Mouse (Mus musculus): Measurements from ENCODE around the gene Sept3. TPM values are rescaled to one million over a fixed set of nuclear protein-coding genes. Genes with fewer than 3 reads are reported as not detected.

Gene Sept3
- polyA plus RNA-seq, 1 experiment from 2014 or later: 395 TPM

- no peak overlapping the region for H3K4me3 ChIP-seq (ENCODE audit: low read depth, low read length)
- H3K9me3 ChIP-seq (ENCODE audit: control insufficient read depth, low read length): no peaks in the 10 kb centered on the region
- peaks cover 85% of the 10 kb centered on the region for H3K36me3 ChIP-seq (ENCODE audit: control insufficient read depth, insufficient read depth, low read length)
- H3K4me2 ChIP-seq (ENCODE audit: low read depth, low read length): no peak overlapping the region
- 69% methylated on average over 12 of the region's 12 CpGs for WGBS
- H3K4me1 ChIP-seq (ENCODE audit: control insufficient read depth, insufficient read depth, low read length): no peaks in the 10 kb centered on the region
- ATAC-seq (ENCODE audit: low read depth): no peak
- no peak overlapping the region for H3K9ac ChIP-seq (replicated peaks; ENCODE audit: low read depth, low read length)
- no peak overlapping the region for H3K27ac ChIP-seq (ENCODE audit: low read depth, low read length)
- H3K27me3 ChIP-seq (ENCODE audit: control insufficient read depth, insufficient read depth, low read length): no peaks in the 10 kb centered on the region
Measured at GRCm38 (mm10) chr15:82286157-82286556, 11.5 kb downstream of the Sept3 start.

DNA sequence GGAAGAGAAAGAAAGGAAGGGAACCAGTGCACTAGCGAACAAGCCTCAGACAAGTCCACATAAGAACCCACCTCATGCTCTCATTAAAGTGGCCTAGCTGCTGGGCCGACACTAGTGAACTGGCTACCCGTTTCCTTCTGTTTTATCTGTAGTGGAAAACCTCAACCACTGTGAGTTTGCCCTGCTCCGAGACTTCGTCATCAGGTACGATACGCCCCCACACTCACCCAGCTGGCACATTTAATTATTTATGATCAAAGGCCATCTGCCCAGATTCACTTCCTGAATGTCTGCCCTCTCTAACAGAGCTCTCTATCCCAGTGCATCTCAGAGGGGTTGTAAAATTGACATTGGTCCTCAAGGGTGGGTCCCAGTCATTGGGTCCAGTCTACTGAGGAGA is 15.6 kb downstream of the Sept3 start:
- Histone ChIP-seq H3K27ac (ENCODE audit: low read depth, low read length) (no peak overlapping the region), H3K4me3 (ENCODE audit: low read depth, low read length) (no peak overlapping the region), H3K9ac (replicated peaks; ENCODE audit: low read depth, low read length) (no peak overlapping the region), H3K4me1 (ENCODE audit: control insufficient read depth, insufficient read depth, low read length) (peaks cover 14% of the 10 kb centered on the region), H3K27me3 (ENCODE audit: control insufficient read depth, insufficient read depth, low read length) (no peaks in the 10 kb centered on the region), H3K9me3 (ENCODE audit: control insufficient read depth, low read length) (no peaks in the 10 kb centered on the region), H3K36me3 (ENCODE audit: control insufficient read depth, insufficient read depth, low read length) (peaks cover 57% of the 10 kb centered on the region), H3K4me2 (ENCODE audit: low read depth, low read length) (no peak overlapping the region)
- WGBS: 71% methylated on average over 7 of the region's 7 CpGs
- no peak for ATAC-seq (ENCODE audit: low read depth)

DNA sequence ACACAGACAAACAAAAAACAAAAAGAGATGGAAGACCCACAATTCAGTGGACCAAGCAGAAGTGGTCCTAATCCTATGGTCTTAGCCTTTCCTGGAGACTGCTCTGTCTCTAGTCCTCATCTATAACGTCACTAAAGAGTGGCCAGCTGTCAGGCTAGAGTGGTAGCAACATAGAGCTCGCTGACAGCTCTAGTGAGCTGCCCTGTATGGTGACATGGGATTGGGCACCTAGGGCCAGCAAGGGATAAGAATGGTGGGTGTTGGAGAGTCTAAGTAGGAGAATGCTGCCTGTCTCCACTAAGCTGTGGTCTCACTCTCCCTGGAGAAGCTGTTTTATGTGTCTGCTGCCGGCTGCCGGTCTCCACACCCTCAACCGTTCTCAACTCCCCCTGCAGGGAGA is 18.2 kb downstream of the Sept3 start:
- ATAC-seq (ENCODE audit: low read depth): peak; percentile 45

DNA sequence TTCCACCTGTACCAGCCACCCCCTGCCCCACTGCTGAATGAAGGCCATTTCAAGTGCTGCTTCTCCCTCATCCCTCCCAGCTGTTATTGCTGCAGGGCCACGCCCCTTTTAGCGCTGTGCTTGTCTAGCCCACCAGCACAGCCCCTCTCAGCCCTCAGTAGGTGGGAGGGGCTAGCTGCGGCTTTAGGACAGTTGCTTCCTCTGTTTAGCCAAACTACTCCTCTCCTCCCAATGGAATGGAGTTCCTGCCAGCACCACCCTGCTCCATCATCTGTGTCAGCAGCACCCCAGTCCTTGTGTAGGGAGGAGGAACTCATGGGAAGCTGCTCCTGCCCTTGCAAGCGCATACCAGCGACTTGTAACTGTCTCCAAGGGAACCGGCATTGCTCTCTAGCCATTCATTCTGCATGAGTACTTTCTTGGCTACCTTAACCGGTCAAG is 18.6 kb downstream of the Sept3 start:
- Histone ChIP-seq H3K9ac (replicated peaks; ENCODE audit: low read depth, low read length) (no peak overlapping the region), H3K4me3 (ENCODE audit: low read depth, low read length) (no peak overlapping the region)
- 2% methylated on average over 7 of the region's 7 CpGs for WGBS

More for the DNA sequence above, 18.2 kb downstream of the Sept3 start:
- Histone ChIP-seq H3K4me2 (ENCODE audit: low read depth, low read length) (0 out of 2 replicates have a peak overlapping the region, but pooled peaks have one; percentile 7), H3K4me3 (ENCODE audit: low read depth, low read length) (no peak overlapping the region), H3K9ac (replicated peaks; ENCODE audit: low read depth, low read length) (no peak overlapping the region), H3K36me3 (ENCODE audit: control insufficient read depth, insufficient read depth, low read length) (peaks cover 33% of the 10 kb centered on the region), H3K4me1 (ENCODE audit: control insufficient read depth, insufficient read depth, low read length) (peaks cover 14% of the 10 kb centered on the region), H3K27ac (ENCODE audit: low read depth, low read length) (peak overlapping the region; percentile 60), H3K9me3 (ENCODE audit: control insufficient read depth, low read length) (no peaks in the 10 kb centered on the region), H3K27me3 (ENCODE audit: control insufficient read depth, insufficient read depth, low read length) (no peaks in the 10 kb centered on the region)
- 13% methylated on average over 3 of the region's 5 CpGs for WGBS

GRCm38 (mm10) chr15:82294059-82294458 is 19.4 kb downstream of the Sept3 start:
- ATAC-seq (ENCODE audit: low read depth): peak; percentile 32; the same call in 1 of the 2 replicates
- Histone ChIP-seq H3K27me3 (ENCODE audit: control insufficient read depth, insufficient read depth, low read length) (no peaks in the 10 kb centered on the region), H3K4me1 (ENCODE audit: control insufficient read depth, insufficient read depth, low read length) (peaks cover 14% of the 10 kb centered on the region), H3K9ac (replicated peaks; ENCODE audit: low read depth, low read length) (no peak overlapping the region), H3K36me3 (ENCODE audit: control insufficient read depth, insufficient read depth, low read length) (peaks cover 23% of the 10 kb centered on the region), H3K4me2 (ENCODE audit: low read depth, low read length) (no peak overlapping the region), H3K9me3 (ENCODE audit: control insufficient read depth, low read length) (no peaks in the 10 kb centered on the region), H3K4me3 (ENCODE audit: low read depth, low read length) (no peak overlapping the region), H3K27ac (ENCODE audit: low read depth, low read length) (peak overlapping the region; percentile 60)
- WGBS: 40% methylated on average over 8 of the region's 8 CpGs

More for the DNA sequence above, 18.6 kb downstream of the Sept3 start:
- peak; percentile 83 for ATAC-seq (ENCODE audit: low read depth)
- Histone ChIP-seq H3K27ac (ENCODE audit: low read depth, low read length) (peak overlapping the region; percentile 60), H3K4me2 (ENCODE audit: low read depth, low read length) (0 out of 2 replicates have a peak overlapping the region, but pooled peaks have one; percentile 7), H3K27me3 (ENCODE audit: control insufficient read depth, insufficient read depth, low read length) (no peaks in the 10 kb centered on the region), H3K4me1 (ENCODE audit: control insufficient read depth, insufficient read depth, low read length) (peaks cover 14% of the 10 kb centered on the region), H3K36me3 (ENCODE audit: control insufficient read depth, insufficient read depth, low read length) (peaks cover 31% of the 10 kb centered on the region), H3K9me3 (ENCODE audit: control insufficient read depth, low read length) (no peaks in the 10 kb centered on the region)

DNA sequence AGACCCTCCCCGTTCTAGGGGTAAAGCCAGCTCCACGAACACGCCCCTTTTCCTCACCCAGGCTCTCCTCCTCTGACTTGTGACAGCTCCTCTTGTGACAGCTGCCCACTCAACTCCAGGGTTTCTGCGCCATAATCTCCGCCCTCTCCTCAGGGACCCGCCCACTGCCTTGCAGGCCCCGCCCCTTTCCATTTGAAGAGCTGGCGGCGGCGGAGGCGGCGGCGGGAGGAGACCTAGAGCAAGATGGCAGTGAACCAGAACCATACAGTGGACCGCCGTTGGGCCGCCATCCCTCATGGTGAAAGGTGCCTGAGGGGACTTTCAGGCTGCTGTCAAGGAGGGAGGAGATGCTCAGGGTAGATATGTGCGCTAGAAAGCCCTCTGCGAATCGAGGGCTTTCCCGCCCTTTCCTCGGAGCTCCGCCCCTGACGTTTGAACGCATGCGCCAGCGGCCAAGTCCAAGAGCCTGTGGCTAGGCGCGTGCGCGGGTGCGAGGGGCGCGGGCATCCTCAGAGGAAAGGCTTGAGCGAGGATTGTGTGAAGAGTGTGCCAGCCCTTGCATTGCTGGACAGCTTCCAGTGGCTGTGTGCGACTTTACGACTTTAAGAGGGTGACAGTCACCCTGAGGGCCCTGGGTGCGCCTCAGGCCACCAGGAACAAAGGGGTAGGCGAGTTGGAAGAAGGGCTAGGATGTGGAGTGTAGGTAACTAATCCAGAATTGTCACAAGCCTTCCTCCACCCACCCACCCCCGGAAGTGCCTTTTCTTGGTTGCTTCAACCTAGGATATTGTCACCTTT is 24.3 kb downstream of the Sept3 start, which contains the start of gene Wbp2nl:
Gene Wbp2nl, plus strand, starts transcription at position 191 of the 798 bp plus-strand sequence.
- no peak for ATAC-seq (ENCODE audit: low read depth)
- H3K4me3 ChIP-seq (ENCODE audit: low read depth, low read length): no peak within 1 kb of the TSS
- H3K4me2 ChIP-seq (ENCODE audit: low read depth, low read length): no peak within 1 kb of the TSS
- H3K9me3 ChIP-seq (ENCODE audit: control insufficient read depth, low read length): no peaks in the 10 kb centered on the region
- H3K4me1 ChIP-seq (ENCODE audit: control insufficient read depth, insufficient read depth, low read length): peaks cover 4% of the 10 kb centered on the region; the same call in 1 of the 2 replicates
- 57% methylated on average over 39 of the region's 39 CpGs for WGBS
- no peaks in the 10 kb centered on the region for H3K36me3 ChIP-seq (ENCODE audit: control insufficient read depth, insufficient read depth, low read length)
- H3K27me3 ChIP-seq (ENCODE audit: control insufficient read depth, insufficient read depth, low read length): no peaks in the 10 kb centered on the region
- no peak within 1 kb of the TSS for H3K9ac ChIP-seq (replicated peaks; ENCODE audit: low read depth, low read length)
- H3K27ac ChIP-seq (ENCODE audit: low read depth, low read length): no peak within 1 kb of the TSS

DNA sequence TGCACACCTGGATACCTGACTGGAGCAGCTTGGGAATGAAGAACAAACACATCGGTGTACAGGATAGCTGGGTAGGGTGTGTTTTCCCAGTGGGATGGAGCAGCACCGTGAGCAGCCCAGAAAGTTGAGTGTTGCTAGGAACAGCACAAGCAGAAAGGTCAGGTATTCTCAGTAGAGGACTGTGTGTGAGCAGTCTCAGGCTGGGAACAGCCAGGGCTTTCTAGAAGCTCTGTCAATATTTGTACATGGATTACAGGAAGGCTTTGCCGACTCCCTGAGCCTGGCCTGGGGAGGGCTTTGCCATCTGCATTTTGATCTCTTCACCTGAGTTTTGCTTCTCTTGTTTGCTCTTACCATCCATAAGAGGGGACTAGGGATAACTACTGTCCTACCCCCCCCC is 32.4 kb downstream of the Sept3 start:
- WGBS: 83% methylated on average over 3 of the region's 3 CpGs
- H3K4me3 ChIP-seq (ENCODE audit: low read depth, low read length): no peak overlapping the region
- no peaks in the 10 kb centered on the region for H3K9me3 ChIP-seq (ENCODE audit: control insufficient read depth, low read length)
- no peak overlapping the region for H3K4me2 ChIP-seq (ENCODE audit: low read depth, low read length)
- H3K4me1 ChIP-seq (ENCODE audit: control insufficient read depth, insufficient read depth, low read length): no peaks in the 10 kb centered on the region
- no peak overlapping the region for H3K9ac ChIP-seq (replicated peaks; ENCODE audit: low read depth, low read length)
- no peak overlapping the region for H3K27ac ChIP-seq (ENCODE audit: low read depth, low read length)
- no peaks in the 10 kb centered on the region for H3K27me3 ChIP-seq (ENCODE audit: control insufficient read depth, insufficient read depth, low read length)
- no peaks in the 10 kb centered on the region for H3K36me3 ChIP-seq (ENCODE audit: control insufficient read depth, insufficient read depth, low read length)
- no peak for ATAC-seq (ENCODE audit: low read depth)

- no peaks in the 10 kb centered on the region for H3K9me3 ChIP-seq (ENCODE audit: control insufficient read depth, low read length)
- H3K27me3 ChIP-seq (ENCODE audit: control insufficient read depth, insufficient read depth, low read length): no peaks in the 10 kb centered on the region
- no peak overlapping the region for H3K27ac ChIP-seq (ENCODE audit: low read depth, low read length)
- H3K4me3 ChIP-seq (ENCODE audit: low read depth, low read length): no peak overlapping the region
- H3K4me2 ChIP-seq (ENCODE audit: low read depth, low read length): no peak overlapping the region
- no peak for ATAC-seq (ENCODE audit: low read depth)
- 80% methylated on average over 3 of the region's 3 CpGs for WGBS
- H3K9ac ChIP-seq (replicated peaks; ENCODE audit: low read depth, low read length): no peak overlapping the region
- no peaks in the 10 kb centered on the region for H3K4me1 ChIP-seq (ENCODE audit: control insufficient read depth, insufficient read depth, low read length)
- no peaks in the 10 kb centered on the region for H3K36me3 ChIP-seq (ENCODE audit: control insufficient read depth, insufficient read depth, low read length)
Measured at GRCm38 (mm10) chr15:82308416-82308815, 33.7 kb downstream of the Sept3 start.

DNA sequence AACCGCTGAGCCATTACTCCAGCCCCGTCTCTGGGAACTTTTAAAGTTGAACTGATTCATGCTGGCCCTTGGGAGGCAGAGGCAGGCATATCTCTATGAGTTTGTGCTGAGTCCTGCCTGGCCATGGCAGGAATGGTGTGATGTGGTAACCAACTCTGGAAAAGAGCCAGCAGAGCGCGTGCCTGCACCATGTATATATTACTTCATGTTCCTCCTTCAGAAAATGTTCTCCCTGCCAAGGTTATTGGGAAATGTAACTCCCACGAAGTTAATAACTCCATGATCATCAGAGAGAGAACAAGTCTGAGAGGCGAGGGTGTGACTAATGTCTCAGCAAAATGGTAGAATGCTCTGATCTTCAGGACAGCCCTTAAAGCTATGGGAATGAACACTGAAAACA is 43.1 kb downstream of the Sept3 start:
- H3K9me3 ChIP-seq (ENCODE audit: control insufficient read depth, low read length): no peaks in the 10 kb centered on the region
- WGBS: 88% methylated on average over 6 of the region's 6 CpGs
- H3K9ac ChIP-seq (replicated peaks; ENCODE audit: low read depth, low read length): no peak overlapping the region
- no peak overlapping the region for H3K27ac ChIP-seq (ENCODE audit: low read depth, low read length)
- no peaks in the 10 kb centered on the region for H3K36me3 ChIP-seq (ENCODE audit: control insufficient read depth, insufficient read depth, low read length)
- H3K4me3 ChIP-seq (ENCODE audit: low read depth, low read length): no peak overlapping the region
- no peak overlapping the region for H3K4me2 ChIP-seq (ENCODE audit: low read depth, low read length)
- no peaks in the 10 kb centered on the region for H3K4me1 ChIP-seq (ENCODE audit: control insufficient read depth, insufficient read depth, low read length)
- no peaks in the 10 kb centered on the region for H3K27me3 ChIP-seq (ENCODE audit: control insufficient read depth, insufficient read depth, low read length)
- ATAC-seq (ENCODE audit: low read depth): no peak

All from neural tube, embryonic 14.5 days (tissue).